Mouse (Mus musculus): ENCODE data around the gene Prmt7.

DNA sequence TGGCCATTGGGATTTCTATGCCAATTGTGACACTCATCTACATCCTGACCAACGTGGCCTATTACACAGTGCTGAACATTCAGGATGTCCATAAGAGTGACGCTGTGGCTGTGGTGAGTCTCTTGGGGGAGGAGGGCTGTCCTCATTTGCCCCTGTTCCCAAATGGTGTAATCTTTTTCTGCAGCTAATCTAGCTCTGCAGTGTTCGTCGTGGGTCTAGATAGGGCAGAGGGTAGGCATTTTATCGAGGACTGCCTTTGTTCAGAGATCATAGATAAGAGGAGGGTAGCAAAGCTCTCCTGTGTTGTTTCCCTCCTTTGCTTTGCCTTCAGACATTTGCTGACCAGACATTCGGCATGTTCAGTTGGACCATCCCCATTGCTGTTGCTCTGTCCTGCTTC, 17.6 kb upstream of the Prmt7 start:
- TF ChIP-seq POLR2A (IDR thresholded peaks at IDR 0.05; ENCODE audit: control insufficient read depth, extremely low read depth, insufficient read depth, low read length, poor library complexity) (no peak), CTCF (IDR thresholded peaks at IDR 0.05; ENCODE audit: borderline replicate concordance, control insufficient read depth, extremely low read depth, insufficient read depth, low read length, poor library complexity) (no peak)

All from thymus, adult 2 months (tissue).